Mouse (Mus musculus) ES-Bruce4 (cell line): Measurements from ENCODE around the gene Rps7.

Experiments
- CTCF ChIP-seq: IDR thresholded peaks from one replicate; pipeline ENCODE4 v1.8.1; 2011; ENCODE audit warnings: low read depth, low read length
- EP300 ChIP-seq: IDR thresholded peaks from 2 replicates; pipeline ENCODE4 v1.6.1; 2011; ENCODE audit warnings: low read depth, low read length; ENCODE audit not compliant: insufficient read depth
- POLR2A ChIP-seq: IDR thresholded peaks from one replicate; pipeline ENCODE4 v1.8.1; 2011; ENCODE audit warnings: low read length; ENCODE audit not compliant: insufficient read depth

DNA sequence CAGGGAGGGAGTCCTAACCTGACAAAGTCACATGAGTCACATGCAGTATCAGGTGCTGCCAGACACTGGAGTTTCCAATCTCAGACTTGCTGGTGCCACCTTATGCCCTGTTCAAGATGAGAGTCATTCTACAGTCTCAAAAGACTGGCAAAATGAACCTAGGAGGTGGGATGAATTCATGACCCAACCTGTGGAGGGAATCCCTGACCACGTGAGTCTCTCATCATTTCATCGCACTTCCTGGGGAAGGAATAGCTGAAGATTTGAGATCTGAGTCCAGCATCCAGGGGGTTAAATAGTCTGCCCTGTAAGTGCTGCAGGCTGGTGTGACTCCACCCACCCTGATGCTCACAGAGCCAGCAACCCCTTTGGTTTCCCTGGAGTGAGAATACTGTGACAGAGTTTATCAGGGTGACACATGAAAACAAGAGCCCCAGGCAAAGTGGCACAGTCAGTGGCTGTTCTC is 37.2 kb downstream of the Rps7 start:
- TF ChIP-seq POLR2A (no peak), CTCF (no peak), EP300 (no peak)
